Mouse (Mus musculus) intestine, postnatal 0 days (tissue): Measurements from ENCODE around the gene Psmg3. TPM values are rescaled to one million over a fixed set of nuclear protein-coding genes. Genes with fewer than 3 reads are reported as not detected.
A peak's percentile ranks its signal among the peaks of the same experiment; 100 is the strongest.

Experiments
- ATAC-seq: fragments of 200-750 bp; cut with Nextera tagmentation; 2 replicates; pipeline ENCODE4 v1.8.0; 2017; ENCODE audit warnings: mild to moderate bottlenecking, moderate TSS enrichment, moderate library complexity
- H3K27ac ChIP-seq: fragments of 300-500 bp; sonication (generic); 2 replicates; pipeline ENCODE4 v1.5.1; 2014; ENCODE audit warnings: mild to moderate bottlenecking, low read depth, low read length, moderate library complexity
- H3K27me3 ChIP-seq: fragments of 300-500 bp; sonication (generic); replicated peaks from 2 replicates; pipeline ENCODE4 v1.6.1; 2014; ENCODE audit warnings: low read length, mixed read lengths; ENCODE audit not compliant: control insufficient read depth, insufficient read depth
- H3K36me3 ChIP-seq: fragments of 300-500 bp; sonication (generic); 2 replicates; pipeline ENCODE4 v1.6.1; 2014; ENCODE audit warnings: mild to moderate bottlenecking, moderate library complexity; ENCODE audit not compliant: control insufficient read depth, insufficient read depth
- H3K4me1 ChIP-seq: fragments of 300-500 bp; sonication (generic); replicated peaks from 2 replicates; pipeline ENCODE4 v1.6.1; 2014; ENCODE audit warnings: antibody characterized with exemption, low read length, mixed read lengths; ENCODE audit not compliant: control insufficient read depth, insufficient read depth
- H3K4me2 ChIP-seq: fragments of 300-500 bp; sonication (generic); replicated peaks from 2 replicates; pipeline ENCODE4 v1.6.1; 2014; ENCODE audit warnings: low read depth, mild to moderate bottlenecking, moderate library complexity
- H3K4me3 ChIP-seq: fragments of 300-500 bp; sonication (generic); 2 replicates; pipeline ENCODE4 v1.5.1; 2014; ENCODE audit warnings: low read depth, low read length
- H3K9ac ChIP-seq: fragments of 300-500 bp; sonication (generic); 2 replicates; pipeline ENCODE4 v1.6.1; 2014; ENCODE audit warnings: mild to moderate bottlenecking, low read depth, low read length
- H3K9me3 ChIP-seq: fragments of 300-500 bp; sonication (generic); 2 replicates; pipeline ENCODE4 v1.6.1; 2016; ENCODE audit warnings: mixed run types; ENCODE audit not compliant: control insufficient read depth
- CTCF ChIP-seq: sonication (generic); IDR thresholded peaks from 2 replicates; pipeline ENCODE4 v1.5.1; 2016; ENCODE audit warnings: low read depth, mild to moderate bottlenecking, control low read depth, antibody characterized with exemption, moderate library complexity
- WGBS: fragments of 180-500 bp; shearing (Covaris S2); extraction: QIAGEN DNeasy Blood & Tissue Kit; methylation state at CpG from one replicate; pipeline ENCODE4 v1.1.7; 2014; 5-methylcytosine and 5-hydroxymethylcytosine counted together
- polyA plus RNA-seq: library from polyadenylated mRNA; unstranded; fragments of >200 nt; fragmentation: Nextera tagmentation; extraction: Ambion mirVana; gene quantifications from 2 replicates; pipeline ENCODE4 v1.2.1, GENCODE M21; 2015

Psmg3 gene
- polyA plus RNA-seq, 1 experiment from 2014 or later: 34.4 TPM

- peak overlapping the region; percentile 87 for H3K27ac ChIP-seq
- no peak overlapping the region for H3K9ac ChIP-seq
- H3K4me1 ChIP-seq: 0 out of 2 replicates have a peak, but pooled peaks cover 6% of the 10 kb centered on the region
- no peak for TF ChIP-seq CTCF
- H3K9me3 ChIP-seq: no peaks in the 10 kb centered on the region
- no peaks in the 10 kb centered on the region; the same call in 1 of the 2 replicates for H3K27me3 ChIP-seq
- ATAC-seq: peak; percentile 7; the same call in 1 of the 2 replicates
- peak overlapping the region; percentile 62 for H3K4me2 ChIP-seq
- WGBS: 52% methylated on average over 3 of the region's 3 CpGs
- H3K4me3 ChIP-seq: no peak overlapping the region
- peaks cover 6% of the 10 kb centered on the region; the same call in 1 of the 2 replicates for H3K36me3 ChIP-seq
These were observed 8.6 kb downstream of the Psmg3 start for GRCm38 (mm10) chr5:139818056-139818455.

- Histone ChIP-seq H3K4me1 (0 out of 2 replicates have a peak, but pooled peaks cover 6% of the 10 kb centered on the region), H3K4me2 (peak overlapping the region; percentile 62), H3K27ac (peak overlapping the region; percentile 87; the same call in 1 of the 2 replicates), H3K27me3 (no peaks in the 10 kb centered on the region; the same call in 1 of the 2 replicates), H3K4me3 (no peak overlapping the region), H3K9me3 (no peaks in the 10 kb centered on the region), H3K9ac (no peak overlapping the region), H3K36me3 (no peaks in the 10 kb centered on the region; the same call in 1 of the 2 replicates)
- 0% methylated on average over 1 of the region's 1 CpGs for WGBS
- peak; percentile 86 for TF ChIP-seq CTCF
- ATAC-seq: no peak
These were observed 9.4 kb downstream of the Psmg3 start for GRCm38 (mm10) chr5:139817292-139817691.

GRCm38 (mm10) chr5:139816445-139816844, 10.2 kb downstream of the Psmg3 start:
- H3K27me3 ChIP-seq: no peaks in the 10 kb centered on the region; the same call in 1 of the 2 replicates
- no peak overlapping the region for H3K4me2 ChIP-seq
- no peak for TF ChIP-seq CTCF
- no peak overlapping the region for H3K4me3 ChIP-seq
- H3K4me1 ChIP-seq: 0 out of 2 replicates have a peak, but pooled peaks cover 4% of the 10 kb centered on the region
- no peaks in the 10 kb centered on the region for H3K36me3 ChIP-seq
- ATAC-seq: no peak
- H3K9me3 ChIP-seq: no peaks in the 10 kb centered on the region
- H3K27ac ChIP-seq: no peak overlapping the region
- no peak overlapping the region for H3K9ac ChIP-seq

- 56% methylated on average over 6 of the region's 6 CpGs for WGBS
- H3K27ac ChIP-seq: no peak overlapping the region
- no peak overlapping the region for H3K4me3 ChIP-seq
- no peak for TF ChIP-seq CTCF
- ATAC-seq: no peak
- no peaks in the 10 kb centered on the region; the same call in 1 of the 2 replicates for H3K27me3 ChIP-seq
- no peak overlapping the region for H3K9ac ChIP-seq
- no peaks in the 10 kb centered on the region for H3K36me3 ChIP-seq
- H3K9me3 ChIP-seq: no peaks in the 10 kb centered on the region
- H3K4me1 ChIP-seq: 0 out of 2 replicates have a peak, but pooled peaks cover 4% of the 10 kb centered on the region
- no peak overlapping the region for H3K4me2 ChIP-seq
These were observed 10.7 kb downstream of the Psmg3 start for GRCm38 (mm10) chr5:139815964-139816363.

- no peaks in the 10 kb centered on the region; the same call in 1 of the 2 replicates for H3K27me3 ChIP-seq
- peak overlapping the region; percentile 79 for H3K27ac ChIP-seq
- no peaks in the 10 kb centered on the region; the same call in 1 of the 2 replicates for H3K36me3 ChIP-seq
- 0 out of 2 replicates have a peak, but pooled peaks cover 4% of the 10 kb centered on the region for H3K4me1 ChIP-seq
- no peak for TF ChIP-seq CTCF
- H3K9ac ChIP-seq: peak overlapping the region; percentile 40
- no peaks in the 10 kb centered on the region for H3K9me3 ChIP-seq
- peak overlapping the region; percentile 31 for H3K4me3 ChIP-seq
- 3% methylated on average over 13 of the region's 13 CpGs for WGBS
- H3K4me2 ChIP-seq: peak overlapping the region; percentile 62
- ATAC-seq: peak; percentile 73
These were observed 12.7 kb downstream of the Psmg3 start for GRCm38 (mm10) chr5:139813963-139814381.

- Histone ChIP-seq H3K4me2 (peak overlapping the region; percentile 62), H3K4me3 (peak overlapping the region; percentile 31), H3K4me1 (0 out of 2 replicates have a peak, but pooled peaks cover 4% of the 10 kb centered on the region), H3K9me3 (no peaks in the 10 kb centered on the region), H3K27me3 (no peaks in the 10 kb centered on the region; the same call in 1 of the 2 replicates), H3K27ac (peak overlapping the region; percentile 79), H3K36me3 (peaks cover 5% of the 10 kb centered on the region), H3K9ac (peak overlapping the region; percentile 40; the same call in 1 of the 2 replicates)
- ATAC-seq: no peak
- no peak for TF ChIP-seq CTCF
- WGBS: 23% methylated on average over 8 of the region's 10 CpGs
These were observed 13.6 kb downstream of the Psmg3 start for GRCm38 (mm10) chr5:139813126-139813490.
